Mouse (Mus musculus) liver (tissue): ENCODE measurements around the gene Olfr917.

Experiments
- DNase-seq: peaks from one replicate; pipeline ENCODE4 v3.0.0-alpha.2; 2020; ENCODE audit warnings: mixed read lengths

The Olfr917 gene

DNA sequence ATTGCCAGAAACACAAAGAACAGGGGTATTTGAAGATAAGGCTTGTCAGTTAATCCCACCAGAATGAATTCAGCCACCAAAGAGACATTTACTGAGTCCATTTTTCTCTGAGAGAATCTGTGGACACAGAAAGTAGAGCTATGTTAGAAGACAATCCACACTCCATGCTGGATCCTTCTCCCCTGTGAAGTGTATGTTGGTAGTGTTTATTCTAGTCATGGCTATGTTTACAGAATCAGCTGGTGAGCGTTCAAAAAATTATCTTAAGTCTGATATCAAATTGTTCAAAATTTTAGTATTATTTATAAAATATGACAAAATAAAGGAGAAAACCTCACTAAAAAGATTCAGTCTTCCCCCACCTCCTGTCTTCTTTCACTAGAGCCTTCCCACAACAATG is at the start of gene Olfr917:
Gene Olfr917 (minus strand): TSS at position 101 of the 400 bp plus-strand sequence.
- no peak for DNase-seq

DNA sequence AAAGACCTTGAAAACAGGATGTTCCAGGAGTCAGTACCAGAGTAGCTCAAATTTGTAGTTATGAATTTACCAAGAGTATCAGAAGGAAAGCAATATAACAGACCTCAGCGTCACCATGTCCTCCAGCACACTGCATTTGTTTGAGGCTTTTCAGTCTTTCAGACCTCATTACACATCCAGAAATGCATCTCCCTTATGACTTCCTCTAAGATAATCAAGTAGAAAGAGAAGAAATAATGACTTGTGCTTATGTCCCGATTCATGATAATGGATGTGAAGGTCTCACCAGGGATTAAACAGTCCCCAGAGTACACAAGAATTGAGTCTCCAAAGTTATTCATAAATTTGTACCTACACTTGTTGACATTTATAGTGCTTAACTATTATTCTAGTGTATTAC is 8.9 kb upstream of the Olfr917 start, which contains the start of gene Olfr918:
Gene Olfr918 (minus strand): TSS at position 101 of the 400 bp plus-strand sequence.
- no peak for DNase-seq

DNA sequence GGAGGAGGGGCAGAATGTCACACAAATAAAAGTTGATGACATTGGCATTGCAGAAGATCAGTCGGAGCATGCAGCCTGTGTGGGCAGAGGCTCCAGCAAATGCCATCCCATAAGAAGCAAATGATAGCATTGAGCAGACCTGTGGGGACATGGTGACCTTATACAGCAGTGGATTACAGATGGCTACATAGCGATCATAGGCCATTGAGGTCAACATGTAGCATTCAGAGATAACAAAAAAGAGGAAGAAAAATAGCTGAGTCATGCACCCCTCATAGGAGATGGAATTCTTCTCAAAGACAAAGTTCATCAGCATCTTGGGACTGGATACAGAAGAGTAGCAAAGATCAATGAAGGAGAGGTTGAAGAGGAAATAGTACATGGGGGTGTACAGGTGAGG is 7.2 kb upstream of the Olfr917 start:
- no peak for DNase-seq

DNA sequence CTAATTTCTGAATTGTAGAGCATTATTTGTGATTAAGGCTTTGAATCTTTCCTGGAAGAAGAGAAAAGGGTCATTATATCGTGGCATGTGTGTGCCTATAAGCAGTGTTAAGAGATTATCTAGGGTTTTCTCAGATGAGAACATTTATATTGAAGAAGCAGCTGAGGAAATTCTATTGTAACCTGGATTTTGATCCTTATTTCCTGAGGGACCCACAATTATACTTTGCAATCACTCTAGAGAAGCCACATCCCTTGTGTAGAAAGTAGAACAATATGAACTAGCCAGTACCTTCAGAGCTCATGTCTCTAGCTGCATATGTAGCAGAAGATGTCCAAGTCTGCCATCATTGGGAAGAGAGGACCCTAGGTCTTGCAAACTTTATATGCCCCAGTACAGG is 5.9 kb downstream of the Olfr917 start, which contains the start of gene Olfr916:
Gene Olfr916 (minus strand): TSS at position 101 of the 400 bp plus-strand sequence.
- no peak for DNase-seq

DNA sequence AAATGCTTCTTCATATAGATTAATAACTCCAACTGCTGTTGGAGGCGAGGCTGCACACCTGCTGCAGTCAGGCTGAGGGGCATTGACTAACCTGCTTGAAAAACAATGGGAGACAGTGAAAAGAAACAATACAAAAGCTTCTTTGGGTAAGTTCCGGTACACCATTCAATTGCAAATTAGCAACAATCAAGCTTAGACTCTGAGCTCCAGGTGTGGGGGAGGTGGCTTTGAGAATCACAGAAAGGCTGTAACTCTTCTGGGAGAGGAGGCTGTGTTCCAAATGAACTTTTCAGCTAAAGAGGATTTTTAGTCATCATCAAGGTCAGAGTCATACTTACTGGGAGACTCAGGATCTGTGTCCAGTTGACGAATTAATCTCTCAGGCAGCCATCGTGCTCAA is 33.2 kb downstream of the Olfr917 start:
- no peak for DNase-seq
